In genomic region chr1:172183056-172183455, GRCm38 (mm10) we compare ENCODE assay signal across 14 mouse cellular contexts. TPM values are rescaled to one million over a fixed set of nuclear protein-coding genes. Genes with fewer than 3 reads are reported as not detected.
"Had no signal": no experiment of that assay in that cellular context is flagged by ENCODE, and none has a peak within 500 bp of the region (broad histone marks: within the 10 kb centered on the region; RNA-seq: fewer than 3 reads in every experiment).

No protein-coding gene starts in this region.

- H3K9ac ChIP-seq: limb, embryonic 12.5 days; liver, embryonic 15.5 days had no signal

- H3K27me3 ChIP-seq: limb, embryonic 12.5 days; liver, embryonic 15.5 days had no signal

- H3K9me3 ChIP-seq: limb, embryonic 12.5 days; liver, embryonic 15.5 days; midbrain, embryonic 10.5 days had no signal

- H3K4me1 ChIP-seq: limb, embryonic 12.5 days; liver, embryonic 15.5 days; midbrain, embryonic 10.5 days had no signal

- DNase-seq: kidney, postnatal 25 days; lung, adult 2 months; lung, postnatal 36 days; midbrain, embryonic 14.5 days; thymus, postnatal 14 days had no signal

- H3K27ac ChIP-seq: left cerebral cortex, adult 2 months; limb, embryonic 12.5 days; liver, embryonic 15.5 days; midbrain, embryonic 10.5 days; stomach, postnatal 0 days had no signal

- H3K4me3 ChIP-seq: left cerebral cortex, adult 2 months; limb, embryonic 12.5 days; liver, embryonic 15.5 days; midbrain, embryonic 10.5 days; myocyte had no signal

- ATAC-seq: lung, postnatal 0 days had no signal

- H3K4me2 ChIP-seq: limb, embryonic 12.5 days; liver, embryonic 15.5 days had no signal

RNA-seq across cellular contexts. Expression of gene Casq1, which starts 36.6 kb away (rescaled TPM):
- total RNA-seq: megakaryocyte, adult 5-6 weeks; neutrophil, adult 5-6 weeks had no signal
